Mouse (Mus musculus): ENCODE data around the gene Dmrt3. TPM values are rescaled to one million over a fixed set of nuclear protein-coding genes. Genes with fewer than 3 reads are reported as not detected.

The Dmrt3 gene
- polyA plus RNA-seq, 1 experiment from 2014 or later: 1.8 TPM

- ATAC-seq (ENCODE audit: low FRiP score): no peak
- Histone ChIP-seq H3K27me3 (replicated peaks) (peaks cover 8% of the 10 kb centered on the region; the same call in 1 of the 2 replicates), H3K36me3 (no peaks in the 10 kb centered on the region), H3K9me3 (replicated peaks) (no peaks in the 10 kb centered on the region), H3K4me1 (peaks cover 2% of the 10 kb centered on the region; the same call in 1 of the 2 replicates), H3K27ac (replicated peaks) (no peak overlapping the region), H3K4me2 (0 out of 2 replicates have a peak overlapping the region, but pooled peaks have one; percentile 60), H3K4me3 (replicated peaks) (no peak overlapping the region), H3K9ac (replicated peaks) (no peak overlapping the region)
- 87% methylated on average over 5 of the region's 5 CpGs for WGBS
These were observed 25.0 kb downstream of the Dmrt3 start for GRCm38 (mm10) chr19:25635119-25635518.

GRCm38 (mm10) chr19:25635622-25636244 is 25.6 kb downstream of the Dmrt3 start:
- Histone ChIP-seq H3K36me3 (no peaks in the 10 kb centered on the region), H3K9me3 (replicated peaks) (no peaks in the 10 kb centered on the region), H3K4me2 (peak overlapping the region; percentile 60), H3K4me1 (peaks cover 2% of the 10 kb centered on the region; the same call in 1 of the 2 replicates), H3K9ac (replicated peaks) (0 out of 2 replicates have a peak overlapping the region, but pooled peaks have one; percentile 41), H3K27ac (replicated peaks) (no peak overlapping the region), H3K4me3 (replicated peaks) (peak overlapping the region; percentile 35), H3K27me3 (replicated peaks) (peaks cover 5% of the 10 kb centered on the region; the same call in 1 of the 2 replicates)
- WGBS: 13% methylated on average over 22 of the region's 22 CpGs
- ATAC-seq (ENCODE audit: low FRiP score): peak; percentile 80; the same call in 1 of the 2 replicates

GRCm38 (mm10) chr19:25638766-25639361 is 28.8 kb downstream of the Dmrt3 start:
- Histone ChIP-seq H3K4me3 (replicated peaks) (no peak overlapping the region), H3K4me2 (no peak overlapping the region), H3K4me1 (peaks cover 2% of the 10 kb centered on the region; the same call in 1 of the 2 replicates), H3K9me3 (replicated peaks) (no peaks in the 10 kb centered on the region), H3K27ac (replicated peaks) (no peak overlapping the region), H3K27me3 (replicated peaks) (no peaks in the 10 kb centered on the region), H3K9ac (replicated peaks) (no peak overlapping the region), H3K36me3 (no peaks in the 10 kb centered on the region)
- no peak for ATAC-seq (ENCODE audit: low FRiP score)
- 75% methylated on average over 11 of the region's 11 CpGs for WGBS

GRCm38 (mm10) chr19:25641786-25642185 is 31.7 kb downstream of the Dmrt3 start:
- 93% methylated on average over 6 of the region's 6 CpGs for WGBS
- no peak overlapping the region for H3K4me3 ChIP-seq (replicated peaks)
- no peak overlapping the region for H3K27ac ChIP-seq (replicated peaks)
- no peak for ATAC-seq (ENCODE audit: low FRiP score)
- H3K9ac ChIP-seq (replicated peaks): no peak overlapping the region
- H3K9me3 ChIP-seq (replicated peaks): no peaks in the 10 kb centered on the region
- H3K4me2 ChIP-seq: no peak overlapping the region
- H3K36me3 ChIP-seq: no peaks in the 10 kb centered on the region
- H3K4me1 ChIP-seq: no peaks in the 10 kb centered on the region
- H3K27me3 ChIP-seq (replicated peaks): no peaks in the 10 kb centered on the region

- no peaks in the 10 kb centered on the region for H3K27me3 ChIP-seq (replicated peaks)
- WGBS: 82% methylated on average over 3 of the region's 3 CpGs
These were observed 37.0 kb downstream of the Dmrt3 start for GRCm38 (mm10) chr19:25647136-25647535.

GRCm38 (mm10) chr19:25648701-25649100 is 38.6 kb downstream of the Dmrt3 start:
- Histone ChIP-seq H3K36me3 (no peaks in the 10 kb centered on the region), H3K4me3 (replicated peaks) (no peak overlapping the region), H3K4me1 (no peaks in the 10 kb centered on the region), H3K9ac (replicated peaks) (no peak overlapping the region), H3K4me2 (no peak overlapping the region), H3K27ac (replicated peaks) (no peak overlapping the region), H3K9me3 (replicated peaks) (no peaks in the 10 kb centered on the region), H3K27me3 (replicated peaks) (no peaks in the 10 kb centered on the region)
- 83% methylated on average over 4 of the region's 4 CpGs for whole genome bisulfite sequencing
- no peak for ATAC-seq (ENCODE audit: low FRiP score)

More at GRCm38 (mm10) chr19:25647136-25647535, 37.0 kb downstream of the Dmrt3 start:
- Histone ChIP-seq H3K9ac (replicated peaks) (no peak overlapping the region), H3K9me3 (replicated peaks) (no peaks in the 10 kb centered on the region), H3K36me3 (no peaks in the 10 kb centered on the region), H3K27ac (replicated peaks) (no peak overlapping the region), H3K4me2 (no peak overlapping the region), H3K4me1 (no peaks in the 10 kb centered on the region), H3K4me3 (replicated peaks) (no peak overlapping the region)
- ATAC-seq (ENCODE audit: low FRiP score): no peak

- Histone ChIP-seq H3K4me2 (no peak overlapping the region), H3K27ac (replicated peaks) (no peak overlapping the region), H3K36me3 (no peaks in the 10 kb centered on the region), H3K4me1 (peaks cover 5% of the 10 kb centered on the region; the same call in 1 of the 2 replicates), H3K9me3 (replicated peaks) (no peaks in the 10 kb centered on the region), H3K9ac (replicated peaks) (no peak overlapping the region), H3K27me3 (replicated peaks) (no peaks in the 10 kb centered on the region), H3K4me3 (replicated peaks) (no peak overlapping the region)
- WGBS: 83% methylated on average over 10 of the region's 10 CpGs
- ATAC-seq (ENCODE audit: low FRiP score): no peak
These were observed 40.4 kb downstream of the Dmrt3 start for GRCm38 (mm10) chr19:25650474-25650873.

GRCm38 (mm10) chr19:25652560-25652959 is 42.5 kb downstream of the Dmrt3 start:
- Histone ChIP-seq H3K27ac (replicated peaks) (no peak overlapping the region), H3K4me3 (replicated peaks) (no peak overlapping the region), H3K9me3 (replicated peaks) (no peaks in the 10 kb centered on the region), H3K36me3 (no peaks in the 10 kb centered on the region), H3K9ac (replicated peaks) (no peak overlapping the region), H3K4me1 (peaks cover 5% of the 10 kb centered on the region; the same call in 1 of the 2 replicates), H3K4me2 (no peak overlapping the region), H3K27me3 (replicated peaks) (no peaks in the 10 kb centered on the region)
- 70% methylated on average over 5 of the region's 5 CpGs for WGBS
- ATAC-seq (ENCODE audit: low FRiP score): no peak

GRCm38 (mm10) chr19:25654034-25654749 is 44.1 kb downstream of the Dmrt3 start:
- WGBS: 60% methylated on average over 12 of the region's 12 CpGs
- ATAC-seq (ENCODE audit: low FRiP score): no peak
- Histone ChIP-seq H3K9ac (replicated peaks) (no peak overlapping the region), H3K27ac (replicated peaks) (no peak overlapping the region), H3K36me3 (no peaks in the 10 kb centered on the region), H3K27me3 (replicated peaks) (no peaks in the 10 kb centered on the region), H3K4me1 (peaks cover 5% of the 10 kb centered on the region; the same call in 1 of the 2 replicates), H3K4me2 (no peak overlapping the region), H3K4me3 (replicated peaks) (no peak overlapping the region), H3K9me3 (replicated peaks) (no peaks in the 10 kb centered on the region)

- Histone ChIP-seq H3K4me1 (peaks cover 6% of the 10 kb centered on the region), H3K4me2 (no peak overlapping the region), H3K27me3 (replicated peaks) (peaks cover 74% of the 10 kb centered on the region), H3K27ac (replicated peaks) (no peak overlapping the region), H3K36me3 (no peaks in the 10 kb centered on the region), H3K4me3 (replicated peaks) (no peak overlapping the region), H3K9ac (replicated peaks) (no peak overlapping the region), H3K9me3 (replicated peaks) (no peaks in the 10 kb centered on the region)
- WGBS: 3% methylated on average over 31 of the region's 31 CpGs
- ATAC-seq (ENCODE audit: low FRiP score): no peak
These were observed 55.6 kb downstream of the Dmrt3 start for GRCm38 (mm10) chr19:25665486-25666339.

- no peak overlapping the region for H3K27ac ChIP-seq (replicated peaks)
- H3K4me2 ChIP-seq: no peak overlapping the region
- H3K4me3 ChIP-seq (replicated peaks): no peak overlapping the region
- H3K9ac ChIP-seq (replicated peaks): no peak overlapping the region
- no peaks in the 10 kb centered on the region for H3K9me3 ChIP-seq (replicated peaks)
- peaks cover 92% of the 10 kb centered on the region for H3K27me3 ChIP-seq (replicated peaks)
- H3K36me3 ChIP-seq: no peaks in the 10 kb centered on the region
- ATAC-seq (ENCODE audit: low FRiP score): no peak
- WGBS: 16% methylated on average over 4 of the region's 4 CpGs
- peaks cover 18% of the 10 kb centered on the region for H3K4me1 ChIP-seq
These were observed 57.7 kb downstream of the Dmrt3 start for GRCm38 (mm10) chr19:25667836-25668235.
